Mouse (Mus musculus) CH12.LX (cell line): ENCODE measurements around the gene D10Jhu81e.

Experiments
- CTCF ChIP-seq, 2 experiments: IDR thresholded peaks in 1 of 2; conservative IDR thresholded peaks in 1 of 2; 2 replicates each; pipeline ENCODE4 v1.5.1; 2011 to 2012; ENCODE audit warnings: low read depth in 2 of 2, low read length in 2 of 2, improper control_type of control experiment in 1 of 2, inconsistent platforms in 1 of 2, mild to moderate bottlenecking in 1 of 2, moderate library complexity in 1 of 2
- E2F4 ChIP-seq: IDR thresholded peaks from 2 replicates; pipeline ENCODE4 v1.6.1; 2011; ENCODE audit warnings: low read depth, low read length, improper control_type of control experiment; ENCODE audit not compliant: insufficient replicate concordance
- EP300 ChIP-seq: IDR thresholded peaks from 2 replicates; pipeline ENCODE4 v1.6.1; 2011; ENCODE audit warnings: low read length, improper control_type of control experiment
- JUN ChIP-seq: IDR thresholded peaks from 2 replicates; pipeline ENCODE4 v1.6.1; 2011; ENCODE audit warnings: low read depth, mild to moderate bottlenecking, low read length, improper control_type of control experiment, moderate library complexity; ENCODE audit not compliant: insufficient read depth
- MAX ChIP-seq: IDR thresholded peaks from 2 replicates; pipeline ENCODE4 v1.6.1; 2011; ENCODE audit warnings: low read length, improper control_type of control experiment
- MEF2A ChIP-seq: IDR thresholded peaks from 2 replicates; pipeline ENCODE4 v1.6.1; 2014; ENCODE audit warnings: low read depth, mild to moderate bottlenecking, inconsistent platforms, low read length, improper control_type of control experiment, borderline replicate concordance
- PAX5 ChIP-seq: IDR thresholded peaks from 2 replicates; pipeline ENCODE4 v1.6.1; 2012; ENCODE audit warnings: low read length, inconsistent platforms, mixed read lengths
- USF1 ChIP-seq: IDR thresholded peaks from 2 replicates; pipeline ENCODE4 v1.6.1; 2014; ENCODE audit warnings: low read depth, mild to moderate bottlenecking, inconsistent platforms, low read length, improper control_type of control experiment
- USF2 ChIP-seq: conservative IDR thresholded peaks from 2 replicates; pipeline ENCODE4 v1.6.1; 2011; ENCODE audit warnings: low read depth, low read length, improper control_type of control experiment
- ZC3H11A ChIP-seq: IDR thresholded peaks from 2 replicates; pipeline ENCODE4 v1.6.1; 2012; ENCODE audit warnings: low read depth, mild to moderate bottlenecking, inconsistent platforms, low read length, improper control_type of control experiment

DNA sequence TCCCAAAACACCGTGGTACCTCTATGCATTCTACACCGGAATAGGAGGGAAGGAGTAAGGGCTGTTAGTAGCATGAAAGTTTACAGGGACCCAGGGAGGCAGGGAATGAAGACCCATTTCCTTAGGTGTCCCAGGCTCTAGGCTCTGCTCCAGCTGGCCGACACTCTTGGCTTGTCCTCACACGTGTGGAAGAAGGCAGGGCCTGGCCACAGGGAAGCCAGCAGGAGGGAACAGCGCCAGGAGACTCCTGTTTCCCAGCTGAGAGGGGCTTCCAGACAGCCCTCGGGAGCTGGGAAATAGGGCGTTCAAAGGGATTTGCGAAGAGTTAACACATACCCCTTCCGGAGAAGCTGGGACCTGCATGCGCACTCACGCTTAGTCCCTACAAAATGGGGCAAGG lies 40.2 kb downstream of the D10Jhu81e start:
- TF ChIP-seq CTCF (conservative IDR thresholded peaks at IDR 0.05 in 1 of 2, IDR thresholded peaks at IDR 0.05 in 1 of 2; ENCODE audit: low read depth in 2 of 2, low read length in 2 of 2) (no peak), PAX5 (no peak), EP300 (no peak), ZC3H11A (no peak), JUN (no peak), MAX (no peak), MEF2A (no peak), USF1 (no peak), USF2 (no peak), E2F4 (no peak)
